Mouse (Mus musculus) induced T-regulatory cell, adult 2 months (primary cell): ENCODE data around the gene Slc25a13.
"Not testable (repeated sequence)": the region's sequence is repeated elsewhere in the genome, so short reads cannot be mapped to it uniquely, and the experiment has no call there.

Experiments used
- DNase-seq: peaks from one replicate; pipeline ENCODE4 v3.0.0-alpha.2; 2012; ENCODE audit warnings: low read depth

The Slc25a13 gene

DNA sequence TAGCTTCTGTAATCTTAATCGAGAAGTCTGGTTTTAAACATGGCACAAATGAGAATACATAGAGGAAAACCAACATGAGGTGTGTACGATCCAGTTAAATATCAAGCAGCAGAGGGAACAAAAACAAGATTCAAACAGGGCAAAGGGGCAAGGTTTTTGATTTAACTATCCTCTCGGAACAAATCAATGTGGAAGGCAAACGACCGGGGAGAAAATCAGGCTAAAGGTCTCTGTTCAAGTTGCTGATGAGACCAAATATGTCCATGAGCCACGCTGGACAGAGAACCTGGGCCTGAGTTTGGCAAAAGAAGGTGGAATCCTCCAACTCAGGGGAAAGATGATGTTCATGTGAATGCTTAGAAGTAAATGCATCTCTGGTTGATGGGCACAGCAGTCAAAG, 14.5 kb downstream of the Slc25a13 start:
- DNase-seq, result no peak

DNA sequence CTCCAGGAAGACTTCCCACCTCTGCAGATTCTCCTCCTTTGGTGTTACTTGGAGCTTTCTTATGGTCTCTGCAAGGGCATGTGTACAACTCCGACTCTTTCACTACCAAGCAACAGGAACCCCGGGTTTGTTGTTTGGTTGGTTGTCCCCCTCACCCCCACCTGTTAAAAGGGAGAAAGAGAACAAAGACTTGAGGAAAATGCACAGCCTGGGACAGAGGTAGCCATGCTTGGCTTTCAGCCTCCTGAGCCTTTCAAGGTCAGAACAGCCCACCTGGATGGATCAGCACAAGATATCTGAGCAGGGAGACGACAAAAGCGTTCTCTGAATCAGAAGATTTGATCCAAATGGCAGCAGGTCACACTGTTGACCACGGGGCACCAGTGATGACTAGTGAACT, 15.0 kb downstream of the Slc25a13 start:
- DNase-seq, result no peak

DNA sequence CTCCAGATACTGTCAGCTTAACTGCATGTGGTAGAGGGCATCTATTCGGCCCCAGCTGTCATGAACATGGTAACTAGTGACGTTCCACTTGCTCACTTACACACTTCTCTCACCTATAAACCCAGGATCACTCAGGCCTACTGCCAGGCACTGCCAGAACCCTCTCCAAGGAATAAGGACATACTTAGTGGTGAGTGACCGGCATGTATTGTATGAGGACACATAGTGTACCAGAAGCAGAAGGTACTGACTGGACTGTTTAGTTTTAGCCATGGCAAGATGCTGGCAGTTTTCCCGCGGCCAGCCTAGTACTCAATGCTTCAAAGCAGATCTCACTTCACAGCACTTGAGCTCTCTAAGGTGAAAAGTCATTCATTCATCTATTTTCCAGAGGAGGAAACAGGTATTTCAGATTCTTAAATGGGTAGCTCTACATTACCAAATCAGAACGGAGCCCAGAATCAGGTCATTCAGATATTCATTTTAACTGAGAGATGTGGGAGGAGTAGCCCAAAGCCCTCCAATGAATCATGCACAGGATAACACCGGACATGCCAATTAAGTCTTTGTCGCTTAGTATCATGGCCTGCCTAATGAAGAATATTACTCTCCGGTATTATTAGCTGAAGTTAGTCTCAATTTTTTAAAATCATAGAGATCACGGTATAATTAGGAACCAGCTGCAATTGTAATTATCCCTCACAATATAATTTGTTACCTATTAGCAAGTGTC, 17.7 kb downstream of the Slc25a13 start:
- DNase-seq, result no peak

GRCm38 (mm10) chr6:6198056-6198455, 18.9 kb downstream of the Slc25a13 start:
- not testable (repeated sequence) for DNase-seq

- no peak for DNase-seq
These were observed 19.6 kb downstream of the Slc25a13 start for GRCm38 (mm10) chr6:6197339-6197738.

- no peak for DNase-seq
These were observed 20.4 kb downstream of the Slc25a13 start for GRCm38 (mm10) chr6:6196527-6196926.

DNA sequence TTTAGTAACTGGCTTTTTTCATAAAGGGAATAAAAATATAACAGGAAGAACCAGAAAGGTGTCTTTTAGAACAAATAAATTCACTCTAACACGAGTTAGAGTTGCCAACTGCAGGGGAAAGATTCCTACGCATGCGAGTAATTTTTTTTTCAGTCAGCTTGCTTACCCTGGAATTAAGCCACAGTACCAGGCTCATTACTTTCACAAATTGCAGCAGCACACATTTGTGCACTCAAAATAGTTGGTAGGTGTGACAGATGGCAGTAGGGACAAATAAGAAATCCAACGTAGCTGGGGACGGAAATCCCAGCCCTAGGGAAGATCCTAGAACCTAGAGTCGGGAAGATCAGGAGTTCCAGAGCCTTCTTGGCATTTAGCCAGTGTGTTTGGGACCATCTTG, 22.1 kb downstream of the Slc25a13 start:
- no peak for DNase-seq

DNA sequence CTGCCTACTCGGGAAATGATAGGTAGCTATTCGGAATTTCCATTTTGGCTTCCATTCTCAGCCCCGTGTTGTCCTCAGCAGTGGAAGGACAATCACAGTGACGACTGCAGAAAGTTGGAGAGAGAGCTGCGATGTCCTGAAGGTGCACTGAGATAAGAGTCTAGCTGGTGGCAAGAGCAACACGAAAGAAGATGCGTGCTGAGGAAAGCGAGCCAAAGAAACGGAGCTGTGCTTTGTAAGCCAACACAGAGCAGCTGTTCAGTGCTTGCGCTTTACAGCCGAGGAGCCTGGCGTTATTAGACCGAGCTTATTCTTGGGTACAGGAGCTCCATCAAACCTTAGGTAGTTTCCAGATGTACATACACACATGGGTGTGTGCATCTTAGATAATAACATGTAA, 23.1 kb downstream of the Slc25a13 start:
- no peak for DNase-seq

DNA sequence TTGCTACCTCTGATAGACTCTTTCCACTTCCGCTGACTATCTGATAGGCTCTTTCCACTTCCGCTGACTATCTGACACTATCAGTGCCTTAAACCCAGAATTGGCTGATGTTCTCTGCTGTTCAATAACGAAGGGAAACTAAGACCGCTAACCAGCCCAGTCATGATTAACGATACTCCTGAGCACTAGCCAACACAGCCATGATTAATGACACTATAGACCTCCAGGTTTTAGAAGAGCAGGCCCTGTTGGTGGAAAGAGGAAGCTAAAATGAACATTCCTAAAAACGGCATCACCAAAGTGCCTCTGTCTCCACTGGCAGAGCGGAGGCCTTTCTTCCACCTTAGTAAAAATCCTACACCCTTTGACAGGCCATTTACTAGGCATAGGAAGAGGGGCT, 24.6 kb downstream of the Slc25a13 start:
- DNase-seq, result peak; percentile 14

- no peak for DNase-seq
These were observed 25.2 kb downstream of the Slc25a13 start for GRCm38 (mm10) chr6:6191596-6192337.

DNA sequence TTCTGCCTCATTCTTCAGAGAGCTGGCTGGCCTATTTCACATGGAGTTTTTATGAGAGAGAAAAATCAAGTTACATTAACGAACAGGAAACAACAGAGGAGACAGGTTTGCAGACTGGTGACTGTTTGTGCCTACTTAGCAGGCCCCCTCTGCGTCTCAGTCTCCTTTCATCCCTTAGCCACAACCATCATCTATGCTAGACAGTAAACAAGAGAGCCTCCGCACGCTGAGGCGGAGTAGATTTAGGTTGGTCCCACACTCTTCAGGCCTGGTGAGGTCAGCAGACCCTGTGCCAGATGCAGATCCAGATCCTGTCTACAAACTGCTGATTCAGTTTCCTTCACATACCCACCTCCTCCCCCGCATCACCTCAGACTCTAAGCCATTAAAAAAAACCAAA, 28.0 kb downstream of the Slc25a13 start:
- no peak for DNase-seq

GRCm38 (mm10) chr6:6186468-6186867, 30.5 kb downstream of the Slc25a13 start:
- DNase-seq, result peak; percentile 43

DNA sequence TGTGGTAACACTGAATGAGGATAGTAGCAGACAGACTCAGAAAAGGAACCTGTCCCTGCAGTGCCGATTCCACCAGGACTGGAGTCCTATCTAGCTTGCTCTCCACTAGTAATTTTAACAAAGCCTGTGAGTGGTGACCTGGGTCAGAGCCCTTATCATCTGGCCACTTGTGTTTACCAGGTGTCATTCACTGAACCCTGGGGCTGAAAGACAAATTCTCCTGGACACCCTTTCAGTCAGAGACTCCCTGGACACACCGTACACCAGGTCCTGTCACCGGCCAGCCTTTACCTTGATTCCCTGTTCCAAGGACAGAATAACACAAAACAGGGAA, 31.3 kb downstream of the Slc25a13 start:
- no peak for DNase-seq

GRCm38 (mm10) chr6:6184921-6185734, 31.8 kb downstream of the Slc25a13 start:
- no peak for DNase-seq

GRCm38 (mm10) chr6:6183601-6184000, 33.4 kb downstream of the Slc25a13 start:
- no peak for DNase-seq

DNA sequence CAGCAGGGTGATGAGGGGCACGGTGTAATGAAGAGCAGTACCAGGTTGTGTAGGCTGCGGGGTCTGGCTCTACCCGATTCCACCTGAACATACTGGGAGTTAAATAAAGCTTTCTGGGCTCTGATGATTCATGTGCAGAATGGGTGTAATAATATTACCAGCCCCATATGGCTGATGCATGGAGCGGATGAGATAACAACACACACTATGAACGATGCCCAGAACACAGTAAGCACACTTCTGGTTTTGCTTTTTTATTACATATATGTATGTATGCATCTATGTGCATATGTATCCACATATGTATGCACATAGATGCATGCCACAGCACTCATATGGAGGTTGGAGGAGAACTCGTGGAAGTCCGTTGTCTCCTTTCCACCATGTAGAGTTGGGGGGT, 34.8 kb downstream of the Slc25a13 start:
- DNase-seq, result no peak

- not testable (repeated sequence) for DNase-seq
These were observed 38.6 kb downstream of the Slc25a13 start for GRCm38 (mm10) chr6:6178341-6178740.

- DNase-seq, result no peak
These were observed 41.5 kb downstream of the Slc25a13 start for GRCm38 (mm10) chr6:6175350-6175971.

DNA sequence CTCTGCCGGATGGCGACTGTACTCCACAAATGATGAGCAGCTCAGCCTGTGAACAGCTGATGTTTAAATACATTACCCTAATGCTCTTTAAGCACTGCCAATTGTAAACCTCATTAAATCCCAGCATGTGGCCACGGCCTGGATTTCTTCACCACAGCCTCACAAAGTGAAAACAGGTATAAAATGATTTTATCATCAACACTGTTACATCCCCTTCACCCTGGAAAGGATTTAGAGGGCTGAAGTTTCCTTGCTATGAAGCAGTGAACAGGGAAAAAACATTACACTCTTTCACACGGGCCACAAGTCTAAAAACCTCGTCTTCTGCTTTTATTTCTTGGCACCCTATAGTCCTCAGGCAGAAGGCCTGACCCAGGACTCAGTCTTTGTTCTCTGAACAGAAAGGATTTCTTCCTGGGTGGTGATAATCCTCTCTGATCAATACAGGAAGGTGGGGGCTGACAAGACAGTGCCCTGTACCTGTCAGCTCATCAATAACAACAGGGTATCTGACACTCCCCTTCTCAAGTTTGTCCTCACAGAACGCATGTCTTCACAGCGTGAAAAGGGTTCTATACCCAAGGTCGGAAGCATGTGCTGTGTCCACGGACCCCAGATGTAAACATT, 42.9 kb downstream of the Slc25a13 start:
- DNase-seq, result no peak

DNA sequence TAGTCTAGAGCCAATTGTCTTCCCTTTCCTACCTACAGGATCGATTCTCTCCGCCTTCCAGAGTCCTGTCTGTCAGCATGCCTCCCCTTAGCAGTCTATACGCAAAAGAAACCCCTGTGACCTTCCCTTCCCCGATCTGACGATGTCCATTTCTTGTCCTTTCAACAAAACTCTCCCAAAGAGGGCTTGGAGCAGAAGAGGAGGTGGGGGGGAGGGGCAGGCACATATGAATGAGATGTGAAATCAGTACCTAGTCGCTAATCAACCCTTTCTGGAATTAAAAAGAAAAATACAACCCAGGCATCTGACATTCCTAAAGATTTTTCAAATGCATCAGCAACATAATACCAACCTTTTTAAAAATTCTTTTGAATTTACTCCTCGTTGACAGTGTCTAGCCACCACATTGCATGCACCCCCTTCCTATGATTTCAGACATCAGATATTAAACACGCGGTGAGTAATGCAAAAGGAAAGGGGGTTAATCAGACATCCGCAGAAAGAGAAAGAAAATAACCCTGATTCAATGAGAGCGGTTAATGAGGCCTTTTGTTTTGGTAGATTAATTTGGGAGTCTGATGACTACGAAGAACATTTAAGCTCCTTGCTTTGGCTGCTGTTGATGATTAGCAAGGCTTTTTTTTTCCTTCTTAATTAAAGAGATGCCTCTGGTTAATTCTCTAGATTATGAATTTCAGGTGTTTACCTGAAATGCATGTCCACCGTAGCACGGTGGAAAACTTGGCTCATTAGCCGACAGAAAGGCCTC, 43.6 kb downstream of the Slc25a13 start:
- DNase-seq, result no peak

DNA sequence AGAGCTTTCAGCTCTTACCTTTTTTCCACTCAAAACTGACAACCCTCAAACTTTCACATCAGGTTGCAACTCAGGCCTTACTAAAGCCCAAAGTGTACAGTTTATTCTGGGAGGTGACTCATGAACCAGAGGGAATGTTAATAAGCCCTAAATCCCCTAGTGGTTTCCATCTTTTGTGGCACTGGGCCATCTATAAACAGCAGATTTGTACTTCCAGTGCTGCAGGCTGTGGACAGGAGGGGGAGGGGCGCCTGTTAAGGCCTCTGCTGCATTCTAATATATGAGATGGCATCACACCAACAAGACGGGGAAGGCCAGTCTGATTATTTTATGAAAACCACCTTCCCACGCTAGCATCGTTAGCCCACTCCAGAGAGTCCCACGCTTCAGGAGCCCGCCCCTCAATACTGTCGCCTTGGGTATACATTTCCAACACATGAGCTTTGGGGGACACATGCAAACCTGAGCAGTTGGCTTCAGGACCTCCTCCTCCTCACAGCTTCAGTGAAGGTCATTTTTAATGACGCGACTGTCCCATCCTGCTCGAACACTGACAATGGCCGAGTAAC, 48.3 kb downstream of the Slc25a13 start:
- no peak for DNase-seq
